Mouse (Mus musculus): ENCODE measurements around the gene Adgrf3. TPM values are rescaled to one million over a fixed set of nuclear protein-coding genes. Genes with fewer than 3 reads are reported as not detected.

Adgrf3 gene
- total RNA-seq, 2 experiments from 2014 or later = not detected

DNA sequence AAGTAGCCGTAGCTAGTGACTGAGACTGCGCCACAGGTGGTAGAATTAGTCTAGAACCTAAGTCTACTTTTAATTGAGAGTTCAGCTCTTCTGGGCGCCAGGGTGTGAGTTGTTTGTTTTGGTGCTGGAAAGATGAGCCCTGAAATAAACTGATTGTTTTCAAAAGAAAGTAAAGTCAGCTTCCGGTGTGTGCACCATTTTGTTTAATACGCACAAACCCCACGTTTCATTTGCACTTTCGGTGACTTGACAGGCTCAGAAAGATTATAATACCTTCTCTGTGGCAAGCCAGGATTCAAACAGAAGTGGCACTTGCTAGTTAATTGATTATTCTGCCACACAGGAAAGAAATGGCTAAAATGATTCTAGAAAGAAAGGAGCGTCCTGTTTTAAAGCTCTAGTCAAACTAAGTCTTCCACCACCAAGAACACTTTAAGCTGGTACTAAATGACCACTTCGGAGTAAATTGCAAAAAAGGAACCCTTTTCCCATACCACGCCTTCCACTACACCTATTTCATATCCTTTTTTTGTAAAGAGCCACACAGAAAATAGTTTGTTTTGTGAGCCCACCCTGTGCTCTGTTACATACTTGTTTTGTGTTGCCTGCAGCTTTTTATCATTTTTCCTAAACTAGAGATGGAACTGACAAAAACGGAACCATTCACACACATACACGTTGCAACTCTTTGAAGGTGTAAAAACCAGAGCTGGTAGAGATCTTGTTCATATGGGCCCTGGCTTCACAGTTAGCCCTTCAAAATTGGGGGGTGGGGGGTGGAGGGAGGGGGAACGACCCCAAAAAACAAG is 49.5 kb downstream of the Adgrf3 start:
- DNase-seq (ENCODE audit: extremely low spot score in 1 of 2, low spot score in 2 of 2) = no peak
- intact Hi-C loops (cut with DNase I) = no loop called here

GRCm38 (mm10) chr5:30155395-30155792 is 50.1 kb downstream of the Adgrf3 start:
- DNase-seq (ENCODE audit: extremely low spot score in 1 of 2, low spot score in 2 of 2) = no peak
- intact Hi-C loops (cut with DNase I) = no loop called here

- DNase-seq (ENCODE audit: extremely low spot score in 1 of 2, low spot score in 2 of 2) = peak; percentile 84 to 96
- intact Hi-C loops (cut with DNase I) = no loop called here
Measured at GRCm38 (mm10) chr5:30154474-30155394, 50.8 kb downstream of the Adgrf3 start, which contains the start of the genes Hadha and Hadhb. Gene Hadha (minus strand): TSS chr5:30155162. Gene Hadhb (plus strand): TSS chr5:30155248.

DNA sequence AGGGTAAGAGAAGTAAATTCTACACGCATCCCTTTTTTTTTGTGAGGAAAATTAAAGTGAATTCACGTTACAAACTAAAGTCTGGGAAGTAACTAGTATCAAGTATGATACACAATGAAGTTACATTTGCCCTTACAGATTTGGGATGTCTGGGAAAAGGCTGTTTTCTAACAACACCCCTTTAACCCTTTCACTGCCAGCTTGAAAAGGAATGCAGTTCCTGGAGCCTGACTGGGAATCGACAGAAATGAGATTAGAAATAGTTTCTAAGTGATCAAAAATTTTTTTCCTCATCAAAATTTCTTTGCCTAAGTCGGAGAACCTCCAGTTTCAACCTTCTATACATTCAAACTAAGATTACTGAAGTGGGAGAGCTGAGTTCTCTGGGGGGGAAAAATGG is 51.5 kb downstream of the Adgrf3 start:
- DNase-seq (ENCODE audit: extremely low spot score in 1 of 2, low spot score in 2 of 2) = no peak
- intact Hi-C loops (cut with DNase I) = no loop called here

DNA sequence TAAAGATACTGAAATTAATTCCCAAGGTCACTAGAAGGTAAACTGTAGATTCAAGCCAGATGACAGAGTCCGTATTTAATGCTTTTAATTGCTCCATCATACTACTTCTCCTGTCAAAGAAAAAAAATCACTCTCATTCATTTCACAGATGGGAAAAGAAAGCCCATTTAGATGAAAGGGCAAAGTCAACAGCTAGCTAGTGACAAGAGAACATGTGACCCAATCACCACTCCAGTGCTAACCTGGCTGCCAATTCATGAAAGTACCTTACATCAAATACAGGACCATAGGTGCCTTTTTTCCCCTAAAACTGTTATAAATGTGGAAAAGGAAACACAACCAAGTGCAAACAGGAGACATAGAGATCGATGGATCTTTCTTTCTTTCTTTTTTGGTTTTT is 52.3 kb downstream of the Adgrf3 start:
- DNase-seq (ENCODE audit: extremely low spot score in 1 of 2, low spot score in 2 of 2) = no peak
- intact Hi-C loops (cut with DNase I) = no loop called here

DNA sequence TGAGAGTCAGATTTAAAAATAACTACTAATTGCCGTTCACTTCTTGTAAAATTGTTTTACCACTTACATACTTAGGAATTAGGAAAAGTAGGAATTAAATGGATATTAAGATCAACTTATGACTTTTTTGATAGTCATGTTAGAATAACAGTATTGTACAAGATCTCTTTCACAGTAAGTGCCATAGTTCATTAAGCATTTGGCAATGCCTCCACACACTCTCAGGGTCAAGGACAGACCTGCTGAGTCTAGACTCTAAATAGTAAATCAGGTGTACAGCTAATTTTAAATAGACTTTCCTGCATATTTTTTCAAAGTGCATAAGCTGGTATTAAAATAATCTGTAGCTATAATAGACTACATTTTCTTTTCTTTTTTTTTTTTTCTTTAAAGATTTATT is 53.1 kb downstream of the Adgrf3 start:
- intact Hi-C loops (cut with DNase I) = no loop called here
- no peak for DNase-seq (ENCODE audit: extremely low spot score in 1 of 2, low spot score in 2 of 2)

- intact Hi-C loops (cut with DNase I) = no loop called here
- DNase-seq (ENCODE audit: extremely low spot score in 1 of 2, low spot score in 2 of 2) = no peak
Measured at GRCm38 (mm10) chr5:30152007-30152406, 53.5 kb downstream of the Adgrf3 start.

GRCm38 (mm10) chr5:30148133-30148920 is 57.2 kb downstream of the Adgrf3 start:
- no peak for DNase-seq (ENCODE audit: extremely low spot score in 1 of 2, low spot score in 2 of 2)
- intact Hi-C loops (cut with DNase I) = no loop called here

DNA sequence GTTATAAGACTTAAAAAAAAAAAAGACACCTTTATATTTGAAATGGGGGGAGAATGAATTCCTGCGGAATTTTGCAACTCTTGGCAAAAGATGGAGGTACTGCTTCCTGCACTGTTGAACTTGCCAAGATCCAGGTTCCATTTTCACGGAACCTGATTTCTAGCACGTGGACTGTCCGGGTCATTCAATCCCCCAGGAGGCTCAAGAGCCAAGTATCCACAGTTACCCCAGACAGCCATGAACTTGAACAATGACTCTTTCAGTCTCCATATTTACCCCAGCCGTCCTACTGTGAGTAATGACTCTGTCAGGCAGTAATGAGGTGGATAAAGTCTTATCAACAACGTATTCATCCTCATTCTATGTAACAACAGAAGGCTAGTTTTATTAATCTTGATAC is 59.0 kb downstream of the Adgrf3 start:
- DNase-seq (ENCODE audit: extremely low spot score in 1 of 2, low spot score in 2 of 2) = no peak
- intact Hi-C loops (cut with DNase I) = no loop called here

Small RNA genes within 50 kb of the gene (microRNA-seq; reads per million reads assigned to microRNA genes)
- gene Mir1960 = not detected

Other genes starting within 250 kb of the Adgrf3 start
- gene Il6, start 192.6 kb downstream of the Adgrf3 start, total RNA-seq (2021) = not detected
- 1 to 10 TPM; 5.8 to 8.3 TPM for gene Tyms, start 132.1 kb downstream of the Adgrf3 start, total RNA-seq (2021)
- 10 to 100 TPM; 10.5 to 11.2 TPM for gene Garem2, start 100.6 kb downstream of the Adgrf3 start, total RNA-seq (2021)
- gene 3110082J24Rik, start 99.6 kb downstream of the Adgrf3 start, total RNA-seq (2021) = 1 to 10 TPM; 2.1 to 2.2 TPM
- 10 to 100 TPM; 60.2 to 64.6 TPM for gene Hadha, start 50.6 kb downstream of the Adgrf3 start, total RNA-seq (2021)
- gene Hadhb, start 50.5 kb downstream of the Adgrf3 start, total RNA-seq (2021) = 10 to 100 TPM; 52.3 to 52.6 TPM
- 10 to 100 TPM; 56.8 to 58.3 TPM for gene Selenoi, start 26.9 kb upstream of the Adgrf3 start, total RNA-seq (2021)
- 10 to 100 TPM; 17.4 to 20.1 TPM for gene Drc1, start 75.7 kb upstream of the Adgrf3 start, total RNA-seq (2021)

Data from left cerebral cortex, postnatal 10 days (tissue).